Mouse (Mus musculus) midbrain, embryonic 14.5 days (tissue): Measurements from ENCODE around the gene Cadps. TPM values are rescaled to one million over a fixed set of nuclear protein-coding genes. Genes with fewer than 3 reads are reported as not detected.
"Not testable (repeated sequence)": the region's sequence is repeated elsewhere in the genome, so short reads cannot be mapped to it uniquely, and the experiment has no call there.

Source experiments
- ATAC-seq: fragments of 200-750 bp; cut with Nextera tagmentation; 2 replicates; pipeline ENCODE4 v1.8.0; 2017; ENCODE audit warnings: moderate number of reproducible peaks, moderate library complexity; ENCODE audit not compliant: low FRiP score, low TSS enrichment
- DNase-seq: peaks from one replicate; pipeline ENCODE4 v3.0.0-alpha.2; 2015
- H3K27ac ChIP-seq: fragments of 300-500 bp; sonication (generic); replicated peaks from 2 replicates; pipeline ENCODE4 v1.5.1; 2014; ENCODE audit warnings: mild to moderate bottlenecking, low read depth, low read length, moderate library complexity
- H3K27me3 ChIP-seq: fragments of 300-500 bp; sonication (generic); 2 replicates; pipeline ENCODE4 v1.6.1; 2014; ENCODE audit warnings: low read length, control low read depth, mixed read lengths; ENCODE audit not compliant: control insufficient read depth, insufficient read depth
- H3K36me3 ChIP-seq: fragments of 300-500 bp; sonication (generic); 2 replicates; pipeline ENCODE4 v1.6.1; 2014; ENCODE audit warnings: low read length, control low read depth; ENCODE audit not compliant: control insufficient read depth, insufficient read depth
- H3K4me1 ChIP-seq: fragments of 300-500 bp; sonication (generic); 2 replicates; pipeline ENCODE4 v1.6.1; 2014; ENCODE audit warnings: mild to moderate bottlenecking, antibody characterized with exemption, low read length, control low read depth; ENCODE audit not compliant: control insufficient read depth, insufficient read depth
- H3K4me2 ChIP-seq: fragments of 300-500 bp; sonication (generic); 2 replicates; pipeline ENCODE4 v1.6.1; 2014; ENCODE audit warnings: mild to moderate bottlenecking, low read length, moderate library complexity
- H3K4me3 ChIP-seq: fragments of 300-500 bp; sonication (generic); replicated peaks from 2 replicates; pipeline ENCODE4 v1.5.1; 2014; ENCODE audit warnings: low read depth, low read length
- H3K9ac ChIP-seq: fragments of 300-500 bp; sonication (generic); replicated peaks from 2 replicates; pipeline ENCODE4 v1.6.1; 2014; ENCODE audit warnings: mild to moderate bottlenecking, low read length, moderate library complexity
- H3K9me3 ChIP-seq: fragments of 300-500 bp; sonication (generic); 2 replicates; pipeline ENCODE4 v1.6.1; 2016; ENCODE audit warnings: low read length, control low read depth, mixed read lengths; ENCODE audit not compliant: control insufficient read depth
- WGBS: fragments of 180-500 bp; shearing (Covaris S2); extraction: QIAGEN DNeasy Blood & Tissue Kit; methylation state at CpG from one replicate; pipeline ENCODE4 v1.1.7; 2014; 5-methylcytosine and 5-hydroxymethylcytosine counted together
- polyA plus RNA-seq: library from polyadenylated mRNA; unstranded; fragments of >200 nt; fragmentation: Nextera tagmentation; extraction: Ambion mirVana; gene quantifications from 2 replicates; pipeline ENCODE4 v1.2.1, GENCODE M21; 2014

Cadps gene
- polyA plus RNA-seq, 1 experiment from 2014 or later, result 59.7 TPM

- Histone ChIP-seq H3K4me1 (0 out of 2 replicates have a peak, but pooled peaks cover 4% of the 10 kb centered on the region), H3K9me3 (no peaks in the 10 kb centered on the region), H3K27me3 (no peaks in the 10 kb centered on the region), H3K4me2 (no peak overlapping the region), H3K27ac (peak overlapping the region; percentile 41; the same call in 1 of the 2 replicates), H3K4me3 (no peak overlapping the region), H3K36me3 (0 out of 2 replicates have a peak, but pooled peaks cover 6% of the 10 kb centered on the region), H3K9ac (no peak overlapping the region)
- ATAC-seq (no peak), DNase-seq (no peak)
- whole genome bisulfite sequencing, result 80% methylated on average over 5 of the region's 5 CpGs
These were observed 239.3 kb downstream of the Cadps start for GRCm38 (mm10) chr14:12583536-12583935.

- DNase-seq (no peak), ATAC-seq (no peak)
- H3K27me3 ChIP-seq, result no peaks in the 10 kb centered on the region
- H3K36me3 ChIP-seq, result 0 out of 2 replicates have a peak, but pooled peaks cover 6% of the 10 kb centered on the region
- H3K4me2 ChIP-seq, result no peak overlapping the region
- H3K4me3 ChIP-seq, result no peak overlapping the region
- H3K9ac ChIP-seq, result no peak overlapping the region
- WGBS, result 59% methylated on average over 5 of the region's 5 CpGs
- H3K4me1 ChIP-seq, result 0 out of 2 replicates have a peak, but pooled peaks cover 4% of the 10 kb centered on the region
- H3K9me3 ChIP-seq, result no peaks in the 10 kb centered on the region
- H3K27ac ChIP-seq, result no peak overlapping the region
These were observed 241.2 kb downstream of the Cadps start for GRCm38 (mm10) chr14:12581657-12582056.

GRCm38 (mm10) chr14:12580786-12581185 is 242.1 kb downstream of the Cadps start:
- Histone ChIP-seq H3K4me3 (no peak overlapping the region), H3K27ac (no peak overlapping the region), H3K4me1 (0 out of 2 replicates have a peak, but pooled peaks cover 4% of the 10 kb centered on the region), H3K36me3 (0 out of 2 replicates have a peak, but pooled peaks cover 3% of the 10 kb centered on the region), H3K27me3 (no peaks in the 10 kb centered on the region), H3K9me3 (no peaks in the 10 kb centered on the region), H3K9ac (no peak overlapping the region), H3K4me2 (no peak overlapping the region)
- DNase-seq (no peak), ATAC-seq (no peak)
- WGBS, result 29% methylated on average over 7 of the region's 7 CpGs

GRCm38 (mm10) chr14:12578156-12578555 is 244.7 kb downstream of the Cadps start:
- no peaks in the 10 kb centered on the region for H3K9me3 ChIP-seq
- 0 out of 2 replicates have a peak, but pooled peaks cover 4% of the 10 kb centered on the region for H3K4me1 ChIP-seq
- no peak for DNase-seq
- ATAC-seq, result no peak
- H3K4me3 ChIP-seq, result no peak overlapping the region
- H3K27me3 ChIP-seq, result no peaks in the 10 kb centered on the region
- H3K27ac ChIP-seq, result no peak overlapping the region
- 89% methylated on average over 1 of the region's 1 CpGs for WGBS
- H3K36me3 ChIP-seq, result no peaks in the 10 kb centered on the region
- no peak overlapping the region for H3K4me2 ChIP-seq
- no peak overlapping the region for H3K9ac ChIP-seq

- H3K9me3 ChIP-seq, result no peaks in the 10 kb centered on the region
- H3K4me3 ChIP-seq, result no peak overlapping the region
- no peaks in the 10 kb centered on the region for H3K36me3 ChIP-seq
- H3K4me2 ChIP-seq, result no peak overlapping the region
- 86% methylated on average over 2 of the region's 2 CpGs for WGBS
- H3K9ac ChIP-seq, result no peak overlapping the region
- H3K27me3 ChIP-seq, result no peaks in the 10 kb centered on the region
- no peak for DNase-seq
- H3K27ac ChIP-seq, result no peak overlapping the region
- H3K4me1 ChIP-seq, result peaks cover 7% of the 10 kb centered on the region; the same call in 1 of the 2 replicates
- ATAC-seq, result no peak
These were observed 245.3 kb downstream of the Cadps start for GRCm38 (mm10) chr14:12577475-12578140.

GRCm38 (mm10) chr14:12575105-12575504 is 247.8 kb downstream of the Cadps start:
- peak; percentile 89 for DNase-seq
- H3K27ac ChIP-seq, result 0 out of 2 replicates have a peak overlapping the region, but pooled peaks have one; percentile 32
- no peaks in the 10 kb centered on the region for H3K36me3 ChIP-seq
- H3K4me3 ChIP-seq, result no peak overlapping the region
- no peak; the same call in 1 of the 2 replicates for ATAC-seq
- no peaks in the 10 kb centered on the region for H3K27me3 ChIP-seq
- H3K4me1 ChIP-seq, result peaks cover 10% of the 10 kb centered on the region; the same call in 1 of the 2 replicates
- WGBS, result 17% methylated on average over 3 of the region's 3 CpGs
- H3K9ac ChIP-seq, result no peak overlapping the region
- H3K4me2 ChIP-seq, result no peak overlapping the region
- no peaks in the 10 kb centered on the region for H3K9me3 ChIP-seq

GRCm38 (mm10) chr14:12574336-12574735 is 248.5 kb downstream of the Cadps start:
- Histone ChIP-seq H3K9me3 (no peaks in the 10 kb centered on the region), H3K36me3 (no peaks in the 10 kb centered on the region), H3K27ac (no peak overlapping the region), H3K27me3 (no peaks in the 10 kb centered on the region), H3K4me2 (no peak overlapping the region), H3K4me3 (no peak overlapping the region), H3K9ac (no peak overlapping the region), H3K4me1 (peaks cover 10% of the 10 kb centered on the region; the same call in 1 of the 2 replicates)
- ATAC-seq, result no peak
- 74% methylated on average over 4 of the region's 4 CpGs for WGBS
- DNase-seq, result no peak

- H3K27me3 ChIP-seq, ATAC-seq, DNase-seq, H3K36me3 ChIP-seq, H3K9ac ChIP-seq, H3K27ac ChIP-seq, H3K9me3 ChIP-seq, H3K4me3 ChIP-seq, H3K4me1 ChIP-seq, H3K4me2 ChIP-seq: not testable (repeated sequence)
These were observed 261.1 kb downstream of the Cadps start for GRCm38 (mm10) chr14:12561730-12562129.

GRCm38 (mm10) chr14:12560233-12560577 is 262.7 kb downstream of the Cadps start:
- WGBS, result 80% methylated on average over 1 of the region's 1 CpGs
- no peak overlapping the region for H3K4me3 ChIP-seq
- H3K27ac ChIP-seq, result peak overlapping the region; percentile 27; the same call in 1 of the 2 replicates
- ATAC-seq (0 out of 2 replicates have a peak, but pooled peaks have one; percentile 25), DNase-seq (no peak)
- H3K36me3 ChIP-seq, result no peaks in the 10 kb centered on the region
- no peak overlapping the region for H3K4me2 ChIP-seq
- no peaks in the 10 kb centered on the region for H3K9me3 ChIP-seq
- H3K9ac ChIP-seq, result no peak overlapping the region
- H3K4me1 ChIP-seq, result peaks cover 6% of the 10 kb centered on the region
- no peaks in the 10 kb centered on the region for H3K27me3 ChIP-seq
